Mouse (Mus musculus) layer of hippocampus, adult 9-10 months (tissue): ENCODE results near the gene Rfx5.

Source experiments
- DNase-seq: peaks from one replicate; pipeline ENCODE4 v3.0.0; 2022; ENCODE audit warnings: low spot score

Rfx5 gene

GRCm38 (mm10) chr3:94989159-94989761 lies 35.4 kb downstream of the Rfx5 start:
- no peak for DNase-seq

- DNase-seq: peak; percentile 84
These were observed 43.1 kb downstream of the Rfx5 start for GRCm38 (mm10) chr3:94996946-94997345.

- no peak for DNase-seq
These were observed 48.7 kb downstream of the Rfx5 start for GRCm38 (mm10) chr3:95002569-95002968.

- DNase-seq: no peak
These were observed 49.4 kb downstream of the Rfx5 start for GRCm38 (mm10) chr3:95003273-95003672.

- DNase-seq: no peak
These were observed 51.8 kb downstream of the Rfx5 start for GRCm38 (mm10) chr3:95005651-95006050.

GRCm38 (mm10) chr3:95007706-95008105 lies 53.8 kb downstream of the Rfx5 start:
- no peak for DNase-seq

GRCm38 (mm10) chr3:95010396-95010795 lies 56.5 kb downstream of the Rfx5 start:
- DNase-seq: no peak
